Mouse (Mus musculus) lung, embryonic 14.5 days (tissue): ENCODE data around the gene Gm20388. TPM values are rescaled to one million over a fixed set of nuclear protein-coding genes. Genes with fewer than 3 reads are reported as not detected.
A peak's percentile ranks its signal among the peaks of the same experiment; 100 is the strongest.

Source experiments
- ATAC-seq: fragments of 200-750 bp; cut with Nextera tagmentation; 2 replicates; pipeline ENCODE4 v1.8.0; 2017; ENCODE audit warnings: mild to moderate bottlenecking, moderate TSS enrichment, moderate library complexity; ENCODE audit not compliant: insufficient read depth
- DNase-seq: peaks from one replicate; pipeline ENCODE4 v3.0.0-alpha.2; 2015
- H3K27ac ChIP-seq: fragments of 300-500 bp; sonication (generic); 2 replicates; pipeline ENCODE4 v1.5.1; 2014; ENCODE audit warnings: low read depth, mild to moderate bottlenecking, moderate library complexity
- H3K27me3 ChIP-seq: fragments of 300-500 bp; sonication (generic); 2 replicates; pipeline ENCODE4 v1.6.1; 2014; ENCODE audit warnings: low read length, control low read depth; ENCODE audit not compliant: insufficient read depth
- H3K36me3 ChIP-seq: fragments of 300-500 bp; sonication (generic); 2 replicates; pipeline ENCODE4 v1.6.1; 2014; ENCODE audit warnings: control low read depth; ENCODE audit not compliant: insufficient read depth
- H3K4me1 ChIP-seq: fragments of 300-500 bp; sonication (generic); 2 replicates; pipeline ENCODE4 v1.6.1; 2014; ENCODE audit warnings: antibody characterized with exemption, control low read depth; ENCODE audit not compliant: insufficient read depth
- H3K4me2 ChIP-seq: fragments of 300-500 bp; sonication (generic); 2 replicates; pipeline ENCODE4 v1.6.1; 2014; ENCODE audit warnings: mild to moderate bottlenecking
- H3K4me3 ChIP-seq: fragments of 300-500 bp; sonication (generic); 2 replicates; pipeline ENCODE4 v1.5.1; 2014; ENCODE audit warnings: low read depth, low read length
- H3K9ac ChIP-seq: fragments of 300-500 bp; sonication (generic); 2 replicates; pipeline ENCODE4 v1.6.1; 2014
- H3K9me3 ChIP-seq: fragments of 300-500 bp; sonication (generic); 2 replicates; pipeline ENCODE4 v1.6.1; 2016; ENCODE audit warnings: low read depth, low read length, control low read depth
- CTCF ChIP-seq: IDR thresholded peaks from 2 replicates; pipeline ENCODE4 v1.5.1; 2016; ENCODE audit warnings: antibody characterized with exemption, low read depth
- WGBS: fragments of 180-500 bp; shearing (Covaris S2); extraction: QIAGEN DNeasy Blood & Tissue Kit; methylation state at CpG from one replicate; pipeline ENCODE4 v1.1.7; 2014; 5-methylcytosine and 5-hydroxymethylcytosine counted together
- polyA plus RNA-seq: library from polyadenylated mRNA; unstranded; fragments of >200 nt; fragmentation: Nextera tagmentation; extraction: Ambion mirVana; gene quantifications from 2 replicates; pipeline ENCODE4 v1.2.1, GENCODE M21; 2014

The Gm20388 gene
- polyA plus RNA-seq, 1 experiment from 2014 or later = not detected

- ATAC-seq (no peak), DNase-seq (no peak)
- Histone ChIP-seq H3K9ac (no peak overlapping the region), H3K27me3 (no peaks in the 10 kb centered on the region), H3K4me1 (no peaks in the 10 kb centered on the region), H3K36me3 (peaks cover 51% of the 10 kb centered on the region), H3K4me3 (no peak overlapping the region), H3K9me3 (no peaks in the 10 kb centered on the region), H3K4me2 (no peak overlapping the region), H3K27ac (no peak overlapping the region)
- 66% methylated on average over 4 of the region's 4 CpGs for WGBS
- TF ChIP-seq CTCF = no peak; the same call in 1 of the 2 replicates
These were observed 3398.1 kb downstream of the Gm20388 start for GRCm38 (mm10) chr8:123308738-123309137.

- 4% methylated on average over 21 of the region's 21 CpGs for WGBS
These were observed 3407.3 kb downstream of the Gm20388 start for GRCm38 (mm10) chr8:123317781-123318466.

GRCm38 (mm10) chr8:123318467-123318911 lies 3407.8 kb downstream of the Gm20388 start, which contains the start of gene Fanca:
Gene Fanca (minus strand): TSS chr8:123318576.
- under 1% methylated on average over 24 of the region's 24 CpGs for WGBS
- Histone ChIP-seq H3K4me1 (no peaks in the 10 kb centered on the region; the same call in 1 of the 2 replicates), H3K27ac (no peak within 1 kb of the TSS)

More at GRCm38 (mm10) chr8:123317781-123318466, 3407.3 kb downstream of the Gm20388 start:
- ATAC-seq = peak; percentile 83
- Histone ChIP-seq H3K4me1 (no peaks in the 10 kb centered on the region; the same call in 1 of the 2 replicates), H3K9ac (peak overlapping the region; percentile 67), H3K4me3 (peak overlapping the region; percentile 66), H3K9me3 (no peaks in the 10 kb centered on the region), H3K36me3 (0 out of 2 replicates have a peak, but pooled peaks cover 2% of the 10 kb centered on the region), H3K4me2 (peak overlapping the region; percentile 64), H3K27ac (no peak overlapping the region), H3K27me3 (no peaks in the 10 kb centered on the region)
- DNase-seq = no peak
- no peak; the same call in 1 of the 2 replicates for TF ChIP-seq CTCF

GRCm38 (mm10) chr8:123319522-123320164 lies 3409.0 kb downstream of the Gm20388 start:
- Histone ChIP-seq H3K4me3 (no peak overlapping the region), H3K9ac (no peak overlapping the region), H3K4me1 (no peaks in the 10 kb centered on the region; the same call in 1 of the 2 replicates), H3K27ac (no peak overlapping the region), H3K9me3 (no peaks in the 10 kb centered on the region), H3K4me2 (peak overlapping the region; percentile 64; the same call in 1 of the 2 replicates), H3K27me3 (no peaks in the 10 kb centered on the region), H3K36me3 (no peaks in the 10 kb centered on the region)
- DNase-seq (peak; percentile 85), ATAC-seq (0 out of 2 replicates have a peak, but pooled peaks have one; percentile 8)
- TF ChIP-seq CTCF = peak; percentile 85
- WGBS = 27% methylated on average over 7 of the region's 7 CpGs

More at GRCm38 (mm10) chr8:123318467-123318911, 3407.8 kb downstream of the Gm20388 start, which contains the start of gene Fanca:
- no peaks in the 10 kb centered on the region for H3K27me3 ChIP-seq
- DNase-seq (peak; percentile 97), ATAC-seq (peak; percentile 100)
- peak within 1 kb of the TSS; percentile 67 for H3K9ac ChIP-seq
- TF ChIP-seq CTCF = no peak
- peak within 1 kb of the TSS; percentile 66 for H3K4me3 ChIP-seq
- 0 out of 2 replicates have a peak, but pooled peaks cover 2% of the 10 kb centered on the region for H3K36me3 ChIP-seq
- peak within 1 kb of the TSS; percentile 64 for H3K4me2 ChIP-seq
- no peaks in the 10 kb centered on the region for H3K9me3 ChIP-seq

- H3K36me3 ChIP-seq = no peaks in the 10 kb centered on the region
- 0 out of 2 replicates have a peak, but pooled peaks cover 3% of the 10 kb centered on the region for H3K4me1 ChIP-seq
- TF ChIP-seq CTCF = no peak
- H3K27me3 ChIP-seq = peaks cover 1% of the 10 kb centered on the region; the same call in 1 of the 2 replicates
- H3K9ac ChIP-seq = no peak overlapping the region
- no peaks in the 10 kb centered on the region for H3K9me3 ChIP-seq
- no peak overlapping the region for H3K4me3 ChIP-seq
- H3K4me2 ChIP-seq = no peak overlapping the region
- WGBS = 86% methylated on average over 2 of the region's 2 CpGs
- no peak for DNase-seq
- no peak overlapping the region for H3K27ac ChIP-seq
- no peak for ATAC-seq
These were observed 3417.9 kb downstream of the Gm20388 start for GRCm38 (mm10) chr8:123328552-123328951.

- TF ChIP-seq CTCF = no peak
- H3K4me1 ChIP-seq = 0 out of 2 replicates have a peak, but pooled peaks cover 3% of the 10 kb centered on the region
- H3K9me3 ChIP-seq = no peaks in the 10 kb centered on the region
- no peaks in the 10 kb centered on the region for H3K36me3 ChIP-seq
- no peak overlapping the region for H3K4me3 ChIP-seq
- H3K9ac ChIP-seq = no peak overlapping the region
- H3K27ac ChIP-seq = no peak overlapping the region
- H3K27me3 ChIP-seq = peaks cover 9% of the 10 kb centered on the region; the same call in 1 of the 2 replicates
- ATAC-seq (no peak), DNase-seq (no peak)
- no peak overlapping the region for H3K4me2 ChIP-seq
- 67% methylated on average over 4 of the region's 4 CpGs for WGBS
These were observed 3418.7 kb downstream of the Gm20388 start for GRCm38 (mm10) chr8:123329350-123329749.
